Mouse (Mus musculus) central nervous system, embryonic 11.5 days (tissue): ENCODE results near the gene Klra5. TPM values are rescaled to one million over a fixed set of nuclear protein-coding genes. Genes with fewer than 3 reads are reported as not detected.

ENCODE experiments used
- polyA plus RNA-seq: library from polyadenylated mRNA; depleted of rRNA; stranded (reverse); fragments of >200 nt; gene quantifications from 2 replicates; pipeline ENCODE4 v1.2.3, GENCODE M21; 2012; rRNA removed

The Klra5 gene
- not detected in 2 replicates for polyA plus RNA-seq

GRCm38 (mm10) chr6:129917476-129917946, at the start of gene Klra5:
TSS of gene Klra5 (minus strand) at chr6:129917650.

GRCm38 (mm10) chr6:129876549-129876948, 40.9 kb downstream of the Klra5 start, which contains the start of gene Klra17:
TSS of gene Klra17 (minus strand) at chr6:129876672.

GRCm38 (mm10) chr6:129862349-129862748, 55.1 kb downstream of the Klra5 start, which contains the start of gene Gm17631:
TSS of gene Gm17631 (plus strand) at chr6:129862649.

Other genes with a start within 250 kb of the Klra5 start
- gene Klrc1, start 238.7 kb downstream of the Klra5 start, polyA plus RNA-seq, result not detected in 2 replicates
- not detected in 2 replicates for gene Klri1, start 200.5 kb downstream of the Klra5 start, polyA plus RNA-seq
- gene Klri2, start 177.2 kb downstream of the Klra5 start, polyA plus RNA-seq, result not detected in 2 replicates
- gene Gm156, start 133.4 kb downstream of the Klra5 start, polyA plus RNA-seq, result not detected in 2 replicates
- gene Gm17631, start 55.0 kb downstream of the Klra5 start, polyA plus RNA-seq, result not detected in 2 replicates
- gene Klra17, start 41.0 kb downstream of the Klra5 start, polyA plus RNA-seq, result not detected in 2 replicates
- gene Klra6, start 109.3 kb upstream of the Klra5 start, polyA plus RNA-seq, result not detected in 2 replicates
- gene Klra4, start 149.6 kb upstream of the Klra5 start, polyA plus RNA-seq, result not detected in 2 replicates
- not detected in 2 replicates for gene Klra8, start 212.2 kb upstream of the Klra5 start, polyA plus RNA-seq